Mouse (Mus musculus): ENCODE measurements around the gene Gnrhr. TPM values are rescaled to one million over a fixed set of nuclear protein-coding genes. Genes with fewer than 3 reads are reported as not detected.
A peak's percentile ranks its signal among the peaks of the same experiment; 100 is the strongest.

Gene Gnrhr
- not detected in 2 replicates for polyA plus RNA-seq (2015; fragmentation: Nextera tagmentation; extraction: Ambion mirVana)

GRCm38 (mm10) chr5:86197801-86198200, at the start of gene Gnrhr:
Gene Gnrhr, minus strand, starts transcription at chr5:86197901.
- whole genome bisulfite sequencing (ENCODE audit: insufficient replicate concordance): 77% methylated on average over 10 of the region's 10 CpGs
- ATAC-seq (ENCODE audit: low read depth): no peak

DNA sequence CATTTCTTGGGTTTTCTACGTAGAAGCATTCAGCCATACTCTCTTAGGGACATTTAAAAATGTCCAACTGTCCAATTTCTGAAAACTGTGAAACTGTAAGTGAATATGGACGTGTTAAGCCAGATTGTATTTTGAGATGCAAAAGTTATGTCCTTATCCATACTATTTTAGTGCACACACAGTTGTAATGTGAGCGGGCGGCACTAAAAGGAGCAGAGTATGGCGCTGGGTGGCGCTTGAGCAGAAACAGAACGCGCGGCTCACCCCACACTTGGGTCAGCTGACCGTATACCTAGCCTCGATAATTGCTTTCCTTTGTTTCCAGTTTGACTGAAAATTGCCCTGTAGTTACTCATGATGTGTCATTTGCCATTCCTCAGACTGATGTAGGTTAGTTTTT, 48.9 kb upstream of the Gnrhr start:
- no peak overlapping the region for H3K9ac ChIP-seq
- H3K4me2 ChIP-seq: no peak overlapping the region
- no peak for DNase-seq
- H3K4me1 ChIP-seq (replicated peaks): no peaks in the 10 kb centered on the region
- no peak for ATAC-seq (ENCODE audit: low read depth)
- no peaks in the 10 kb centered on the region for H3K27me3 ChIP-seq
- no peaks in the 10 kb centered on the region for H3K36me3 ChIP-seq
- H3K4me3 ChIP-seq (replicated peaks): no peak overlapping the region
- WGBS (ENCODE audit: insufficient replicate concordance): 77% methylated on average over 11 of the region's 11 CpGs
- no peaks in the 10 kb centered on the region for H3K9me3 ChIP-seq (replicated peaks)
- no peak overlapping the region for H3K27ac ChIP-seq

More at GRCm38 (mm10) chr5:86197801-86198200, at the start of gene Gnrhr:
- Histone ChIP-seq H3K27ac (no peak within 1 kb of the TSS), H3K9ac (no peak within 1 kb of the TSS), H3K4me1 (replicated peaks) (no peaks in the 10 kb centered on the region), H3K4me3 (replicated peaks) (no peak within 1 kb of the TSS), H3K27me3 (no peaks in the 10 kb centered on the region), H3K36me3 (no peaks in the 10 kb centered on the region), H3K9me3 (replicated peaks) (no peaks in the 10 kb centered on the region), H3K4me2 (no peak within 1 kb of the TSS)
- DNase-seq: no peak

- Histone ChIP-seq H3K27me3 (no peaks in the 10 kb centered on the region), H3K9ac (no peak overlapping the region), H3K4me3 (replicated peaks) (no peak overlapping the region), H3K27ac (no peak overlapping the region), H3K4me2 (no peak overlapping the region), H3K4me1 (replicated peaks) (no peaks in the 10 kb centered on the region), H3K9me3 (replicated peaks) (no peaks in the 10 kb centered on the region), H3K36me3 (no peaks in the 10 kb centered on the region)
- WGBS (ENCODE audit: insufficient replicate concordance): 23% methylated on average over 1 of the region's 1 CpGs
- no peak for ATAC-seq (ENCODE audit: low read depth)
- DNase-seq: no peak
These were observed 47.2 kb upstream of the Gnrhr start for GRCm38 (mm10) chr5:86244880-86245279.

DNA sequence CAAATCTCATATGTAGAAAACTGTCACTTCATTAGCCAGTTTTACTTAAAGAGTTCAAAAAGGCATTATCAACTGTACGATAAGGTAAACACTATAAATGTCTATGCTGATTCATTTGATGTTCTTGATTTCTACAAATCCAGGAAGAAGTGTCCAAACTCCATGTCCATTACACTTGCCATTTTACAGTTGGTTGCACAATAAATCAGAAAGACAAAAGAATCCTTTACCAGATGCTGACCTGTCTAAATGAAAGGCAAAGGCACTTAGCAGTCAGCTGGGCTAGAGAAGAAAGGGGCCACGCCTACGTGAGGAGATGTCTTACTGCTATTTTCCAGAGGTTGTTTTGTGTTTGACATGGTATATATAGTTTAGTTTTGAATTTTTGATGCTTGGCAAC, 46.6 kb upstream of the Gnrhr start:
- Histone ChIP-seq H3K27me3 (no peaks in the 10 kb centered on the region), H3K4me2 (no peak overlapping the region), H3K4me3 (replicated peaks) (no peak overlapping the region), H3K4me1 (replicated peaks) (no peaks in the 10 kb centered on the region), H3K36me3 (no peaks in the 10 kb centered on the region), H3K9ac (no peak overlapping the region), H3K9me3 (replicated peaks) (no peaks in the 10 kb centered on the region), H3K27ac (no peak overlapping the region)
- no peak for DNase-seq
- ATAC-seq (ENCODE audit: low read depth): no peak
- WGBS (ENCODE audit: insufficient replicate concordance): 63% methylated on average over 3 of the region's 3 CpGs

GRCm38 (mm10) chr5:86227156-86227853, 29.6 kb upstream of the Gnrhr start:
- Histone ChIP-seq H3K36me3 (no peaks in the 10 kb centered on the region), H3K27ac (no peak overlapping the region), H3K9me3 (replicated peaks) (no peaks in the 10 kb centered on the region), H3K27me3 (no peaks in the 10 kb centered on the region), H3K9ac (no peak overlapping the region), H3K4me3 (replicated peaks) (no peak overlapping the region), H3K4me2 (no peak overlapping the region), H3K4me1 (replicated peaks) (no peaks in the 10 kb centered on the region)
- DNase-seq (no peak), ATAC-seq (ENCODE audit: low read depth) (no peak)
- 64% methylated on average over 5 of the region's 5 CpGs for WGBS (ENCODE audit: insufficient replicate concordance)

GRCm38 (mm10) chr5:86191356-86191755, 6.3 kb downstream of the Gnrhr start:
- H3K36me3 ChIP-seq: no peaks in the 10 kb centered on the region
- no peak overlapping the region for H3K4me3 ChIP-seq (replicated peaks)
- H3K4me1 ChIP-seq (replicated peaks): no peaks in the 10 kb centered on the region
- H3K27ac ChIP-seq: no peak overlapping the region
- DNase-seq (no peak), ATAC-seq (ENCODE audit: low read depth) (no peak)
- no peak overlapping the region for H3K4me2 ChIP-seq
- 16% methylated on average over 4 of the region's 4 CpGs for WGBS (ENCODE audit: insufficient replicate concordance)
- no peaks in the 10 kb centered on the region for H3K9me3 ChIP-seq (replicated peaks)
- H3K9ac ChIP-seq: no peak overlapping the region
- H3K27me3 ChIP-seq: no peaks in the 10 kb centered on the region

DNA sequence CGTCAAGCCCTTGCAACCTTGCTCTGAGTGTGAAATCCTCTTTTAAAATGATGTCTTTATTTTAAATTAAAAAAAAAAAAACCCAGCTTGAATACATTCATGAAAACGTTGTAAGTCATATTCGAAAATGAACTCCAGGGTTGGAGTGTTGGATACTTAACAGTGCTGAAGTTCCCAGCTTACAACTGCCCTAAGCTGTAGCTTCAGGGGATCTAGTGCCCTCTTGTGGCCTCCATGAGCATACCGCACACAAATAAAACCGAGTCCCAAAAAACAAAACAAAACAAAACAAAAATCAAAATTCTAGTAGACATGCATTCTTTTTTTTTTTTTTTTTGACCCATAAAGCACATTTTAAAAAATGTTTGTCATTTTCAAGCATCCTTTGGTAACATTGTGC, 6.9 kb downstream of the Gnrhr start:
- H3K36me3 ChIP-seq: no peaks in the 10 kb centered on the region
- no peak for DNase-seq
- WGBS (ENCODE audit: insufficient replicate concordance): 21% methylated on average over 5 of the region's 5 CpGs
- H3K27ac ChIP-seq: no peak overlapping the region
- H3K4me2 ChIP-seq: no peak overlapping the region
- no peaks in the 10 kb centered on the region for H3K4me1 ChIP-seq (replicated peaks)
- no peak overlapping the region for H3K4me3 ChIP-seq (replicated peaks)
- no peak overlapping the region for H3K9ac ChIP-seq
- peak; percentile 62 for ATAC-seq (ENCODE audit: low read depth)
- H3K27me3 ChIP-seq: no peaks in the 10 kb centered on the region
- H3K9me3 ChIP-seq (replicated peaks): no peaks in the 10 kb centered on the region

DNA sequence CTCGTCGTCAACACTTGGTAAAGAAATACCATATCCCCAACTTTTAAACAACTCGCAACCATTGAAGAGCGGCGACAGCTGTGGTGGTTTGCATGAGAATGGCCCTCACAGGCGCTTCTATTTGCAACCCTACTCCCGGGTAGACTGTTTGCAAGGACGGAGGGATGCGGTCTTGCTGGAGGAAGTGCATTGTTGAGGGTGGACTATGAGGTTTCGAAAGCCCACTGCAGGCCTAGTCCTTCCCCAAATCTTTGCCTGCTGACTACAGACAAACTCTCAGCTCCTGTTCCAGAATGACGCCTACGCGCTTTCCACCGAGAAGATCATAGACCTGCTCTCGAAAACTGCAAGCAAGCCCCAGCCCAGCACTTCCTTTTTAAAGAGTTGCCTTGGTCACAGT, 7.4 kb downstream of the Gnrhr start:
- Histone ChIP-seq H3K9me3 (replicated peaks) (no peaks in the 10 kb centered on the region), H3K27me3 (no peaks in the 10 kb centered on the region), H3K27ac (no peak overlapping the region), H3K9ac (no peak overlapping the region), H3K4me3 (replicated peaks) (no peak overlapping the region), H3K4me2 (no peak overlapping the region), H3K36me3 (no peaks in the 10 kb centered on the region), H3K4me1 (replicated peaks) (no peaks in the 10 kb centered on the region)
- no peak for DNase-seq
- WGBS (ENCODE audit: insufficient replicate concordance): 34% methylated on average over 15 of the region's 15 CpGs
- ATAC-seq (ENCODE audit: low read depth): no peak

DNA sequence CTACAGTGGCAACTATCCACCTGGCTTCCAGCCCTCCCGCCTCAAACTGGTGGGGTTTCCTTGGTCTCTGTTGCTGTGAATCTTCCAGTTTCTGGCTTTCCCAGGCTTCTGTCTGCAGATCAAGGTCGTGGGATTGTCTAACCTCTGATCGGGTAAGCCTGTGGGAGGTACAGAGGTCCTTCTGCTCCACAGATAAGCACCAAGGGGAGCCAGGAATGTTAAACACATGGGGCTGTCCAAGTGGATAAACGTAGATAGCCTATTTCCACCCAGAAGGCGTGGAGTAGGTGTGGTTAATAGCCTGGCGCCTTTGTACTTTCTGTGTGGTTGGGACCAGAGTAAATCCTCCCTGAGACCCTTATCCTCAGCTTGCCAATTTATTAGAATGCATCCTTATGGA, 10.3 kb downstream of the Gnrhr start:
- Histone ChIP-seq H3K4me3 (replicated peaks) (no peak overlapping the region), H3K9me3 (replicated peaks) (no peaks in the 10 kb centered on the region), H3K27me3 (no peaks in the 10 kb centered on the region), H3K27ac (no peak overlapping the region), H3K9ac (no peak overlapping the region), H3K4me2 (no peak overlapping the region), H3K4me1 (replicated peaks) (no peaks in the 10 kb centered on the region), H3K36me3 (no peaks in the 10 kb centered on the region)
- ATAC-seq (ENCODE audit: low read depth) (no peak), DNase-seq (no peak)
- 52% methylated on average over 6 of the region's 6 CpGs for WGBS (ENCODE audit: insufficient replicate concordance)

DNA sequence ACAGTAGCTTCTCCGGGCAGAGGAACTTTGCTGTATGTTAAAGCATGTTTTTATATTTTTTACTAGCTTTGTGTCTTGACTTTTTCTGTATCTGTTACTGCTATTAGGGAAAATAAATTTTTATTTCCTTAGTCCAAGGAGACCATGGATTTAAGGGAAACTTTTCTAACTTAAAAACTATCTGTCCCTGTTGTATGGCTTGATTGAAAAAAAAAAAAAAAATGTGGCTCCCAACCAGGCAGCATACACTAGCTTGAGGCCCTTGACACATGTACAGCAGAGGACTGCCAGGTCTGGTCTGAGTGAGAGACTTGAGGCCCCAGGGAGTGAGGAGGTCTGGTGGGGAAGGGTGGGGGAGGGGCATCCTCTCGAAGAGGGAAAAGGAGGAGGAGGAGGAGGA, 23.9 kb downstream of the Gnrhr start:
- Histone ChIP-seq H3K27me3 (no peaks in the 10 kb centered on the region), H3K4me2 (peak overlapping the region; percentile 96), H3K9me3 (replicated peaks) (no peaks in the 10 kb centered on the region), H3K36me3 (no peaks in the 10 kb centered on the region; the same call in 1 of the 2 replicates), H3K9ac (no peak overlapping the region), H3K4me1 (replicated peaks) (peaks cover 18% of the 10 kb centered on the region), H3K4me3 (replicated peaks) (no peak overlapping the region), H3K27ac (no peak overlapping the region)
- 39% methylated on average over 2 of the region's 2 CpGs for WGBS (ENCODE audit: insufficient replicate concordance)
- ATAC-seq (ENCODE audit: low read depth) (no peak), DNase-seq (no peak)

DNA sequence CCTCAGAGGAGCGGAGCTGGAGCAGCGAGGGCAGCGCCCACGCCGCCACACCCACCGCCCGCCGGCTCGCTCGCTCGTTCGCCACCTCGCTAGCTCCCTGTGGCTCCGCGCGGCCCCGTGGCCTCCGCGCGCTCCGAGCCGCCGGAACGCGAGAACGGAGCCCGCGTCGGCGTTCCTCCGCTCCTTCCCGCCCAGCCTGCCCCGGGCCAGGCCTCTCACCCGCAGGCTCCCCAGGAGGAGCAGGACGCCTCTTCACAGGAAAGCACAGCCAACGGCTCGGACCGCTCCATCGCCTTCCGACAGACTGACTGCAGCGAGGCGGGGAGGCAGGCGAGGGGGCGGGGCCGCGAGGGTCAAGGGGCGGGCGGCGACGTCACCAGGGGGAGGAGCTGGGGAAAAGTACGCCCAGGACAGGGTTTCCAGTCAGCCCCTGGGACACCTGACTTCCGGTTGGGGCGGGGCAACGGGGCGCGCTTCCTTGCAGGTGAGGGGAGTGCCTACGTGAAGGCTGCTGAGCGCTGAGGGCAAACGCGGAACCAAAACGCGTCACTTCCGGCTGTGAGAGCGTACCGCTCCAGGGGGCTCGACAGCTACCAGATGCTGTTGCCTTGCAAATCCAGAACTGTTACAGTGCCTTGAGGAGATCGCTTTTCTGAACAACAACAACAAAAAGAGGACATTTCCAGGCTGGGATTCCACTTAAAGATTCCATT, 25.1 kb downstream of the Gnrhr start, which contains the start of gene Uba6:
Uba6 (minus strand) TSS at position 355 of the 713 bp plus-strand sequence.
- Histone ChIP-seq H3K4me3 (replicated peaks) (peak within 1 kb of the TSS; percentile 82), H3K4me1 (replicated peaks) (peaks cover 18% of the 10 kb centered on the region), H3K9ac (peak within 1 kb of the TSS; percentile 86), H3K4me2 (peak within 1 kb of the TSS; percentile 96), H3K27me3 (no peaks in the 10 kb centered on the region), H3K9me3 (replicated peaks) (no peaks in the 10 kb centered on the region), H3K27ac (peak within 1 kb of the TSS; percentile 89), H3K36me3 (no peaks in the 10 kb centered on the region; the same call in 1 of the 2 replicates)
- ATAC-seq (ENCODE audit: low read depth) (peak; percentile 99), DNase-seq (peak; percentile 99)
- under 1% methylated on average over 66 of the region's 67 CpGs for WGBS (ENCODE audit: insufficient replicate concordance)
